Mouse (Mus musculus): ENCODE measurements around the gene Sorcs2. TPM values are rescaled to one million over a fixed set of nuclear protein-coding genes. Genes with fewer than 3 reads are reported as not detected.
"Not testable (repeated sequence)": the region's sequence is repeated elsewhere in the genome, so short reads cannot be mapped to it uniquely, and the experiment has no call there.

Sorcs2 gene
- total RNA-seq, 4 experiments from 2014 or later, result 46.9 to 54.4 (median 48.9) TPM

DNA sequence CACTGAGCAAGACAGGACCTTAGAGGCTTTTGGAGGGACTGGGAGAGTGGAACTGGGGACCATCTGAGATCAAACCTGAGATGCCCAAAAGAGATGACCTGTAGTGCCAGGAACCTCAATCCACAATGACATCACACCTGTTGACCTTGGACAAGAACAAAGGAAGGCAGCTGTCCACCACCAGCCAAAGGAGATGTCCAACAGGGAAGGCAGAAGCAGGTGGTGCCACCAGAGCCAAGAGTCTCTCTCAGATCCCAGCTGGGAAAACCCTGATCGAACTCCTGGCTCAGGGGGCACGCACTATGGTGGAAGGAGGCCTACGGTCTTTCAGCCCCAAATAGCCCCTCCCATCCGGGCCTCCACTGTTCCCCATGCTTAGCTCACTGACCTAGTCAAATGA lies 6.2 kb downstream of the Sorcs2 start:
- DNase-seq (ENCODE audit: low spot score in 2 of 2), result no peak

DNA sequence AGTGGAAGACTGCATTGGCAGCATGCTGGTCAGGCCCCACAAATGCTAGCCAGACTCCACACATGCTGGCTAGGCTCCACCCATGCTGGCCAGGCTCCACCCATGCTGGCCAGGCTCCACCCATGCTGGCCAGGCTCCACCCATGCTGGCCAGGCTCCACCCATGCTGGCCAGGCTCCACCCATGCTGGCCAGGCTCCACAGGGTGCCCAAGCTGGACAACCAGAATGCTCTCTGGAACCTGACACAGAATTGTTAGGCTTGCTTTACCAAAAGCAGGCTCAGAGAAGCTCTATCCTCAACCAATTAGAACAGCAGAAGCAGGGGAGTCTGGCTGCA lies 7.4 kb downstream of the Sorcs2 start:
- DNase-seq (ENCODE audit: low spot score in 2 of 2), result not testable (repeated sequence)

DNA sequence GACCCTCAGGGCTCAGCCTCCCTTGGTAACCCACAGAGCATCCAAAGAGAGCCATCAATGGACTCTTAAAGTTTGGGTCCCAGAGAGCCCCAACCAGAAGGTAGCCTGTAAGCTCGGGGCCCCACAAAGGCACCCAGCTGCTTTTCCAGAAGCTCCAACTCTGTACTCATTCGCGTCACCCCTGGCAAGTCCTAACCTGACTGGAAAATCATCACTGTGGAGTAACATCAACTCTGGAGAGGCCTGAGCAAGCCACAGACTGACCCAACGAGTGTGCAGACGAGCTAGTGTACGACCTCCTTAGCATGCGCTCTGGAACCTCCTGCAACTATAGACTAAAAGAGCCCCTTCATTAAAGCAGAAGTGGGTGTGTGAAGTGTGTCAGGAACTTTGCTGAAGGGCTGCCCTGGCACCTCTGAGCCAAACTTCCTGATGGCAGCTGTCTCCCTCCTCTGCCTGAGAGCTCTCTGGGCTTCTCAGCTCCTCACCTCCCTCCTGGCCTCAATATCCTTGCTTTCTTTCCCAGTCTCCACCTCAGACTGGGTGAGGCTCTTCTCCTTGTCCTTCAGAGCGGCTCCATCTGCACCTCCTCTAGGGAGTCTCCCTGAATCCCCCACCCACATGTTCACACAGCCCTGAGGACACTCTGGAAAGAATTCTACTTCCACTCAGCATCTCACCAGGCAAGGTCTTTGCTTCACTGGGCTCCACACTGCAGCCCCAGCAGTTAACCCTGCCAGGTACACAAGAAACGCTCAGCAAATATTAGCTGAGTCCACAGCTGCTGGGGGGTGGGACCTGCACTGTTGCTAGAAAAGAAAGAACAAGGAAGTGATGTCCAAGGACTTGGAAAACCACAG lies 8.0 kb downstream of the Sorcs2 start:
- DNase-seq (ENCODE audit: low spot score in 2 of 2), result no peak

DNA sequence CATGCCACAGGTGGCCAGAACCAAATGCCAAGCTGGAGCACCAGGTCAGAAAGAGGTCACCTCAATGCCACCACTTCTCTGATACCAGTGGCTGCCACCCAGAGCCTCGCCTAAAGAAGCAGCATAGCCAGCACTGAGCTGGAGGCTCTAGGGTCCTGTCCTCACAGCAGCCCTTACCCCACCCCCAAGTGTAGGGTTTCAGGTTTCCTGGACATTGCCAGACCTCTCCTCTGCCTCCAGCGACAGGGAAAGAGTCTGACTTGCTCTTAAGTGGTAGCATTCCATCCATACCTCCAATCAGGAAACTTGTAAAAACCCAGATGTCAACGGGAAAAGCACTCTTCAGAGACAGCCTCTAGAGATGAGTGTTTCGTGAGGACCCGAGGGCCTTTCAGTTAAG lies 12.9 kb downstream of the Sorcs2 start:
- no peak for DNase-seq (ENCODE audit: low spot score in 2 of 2)

DNA sequence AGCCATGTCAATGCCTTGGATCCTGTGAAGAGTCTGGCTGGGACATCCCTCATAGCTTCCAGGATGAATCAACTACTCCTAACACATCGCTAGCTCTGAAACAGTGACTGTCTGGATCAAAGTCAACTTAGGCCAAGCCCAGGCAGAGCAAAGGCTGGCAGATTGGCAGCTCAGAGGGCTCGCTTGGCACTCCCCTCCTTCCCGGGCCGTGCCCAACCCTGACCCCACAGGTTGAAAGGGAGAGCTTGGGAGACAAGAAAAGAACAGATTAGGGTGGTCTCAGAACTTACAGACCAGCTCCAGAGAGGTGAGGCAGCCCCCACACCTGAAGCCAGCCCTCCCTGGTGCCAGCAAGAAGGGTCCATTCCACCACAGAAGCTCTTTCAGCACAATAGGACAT lies 14.5 kb downstream of the Sorcs2 start:
- no peak for DNase-seq (ENCODE audit: low spot score in 2 of 2)

DNA sequence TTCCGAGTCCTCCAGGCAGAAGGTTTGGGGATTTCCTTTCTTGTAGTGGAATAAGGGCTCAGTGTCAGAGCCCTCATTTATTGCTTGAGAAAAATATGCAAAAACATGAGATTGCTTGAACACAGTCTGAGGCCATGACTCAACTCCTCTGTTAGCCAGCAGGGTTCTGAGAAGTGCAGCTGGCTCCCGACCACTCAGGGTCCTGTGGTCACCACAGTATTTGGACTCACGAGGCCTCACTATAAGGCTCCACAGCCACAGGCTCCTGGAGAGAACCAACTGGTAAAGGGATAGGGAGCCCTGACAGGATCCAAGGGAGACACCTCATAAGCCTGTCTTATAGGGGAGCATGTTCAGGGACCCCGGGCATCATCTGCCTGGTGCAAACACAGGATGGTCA lies 15.2 kb downstream of the Sorcs2 start:
- no peak for DNase-seq (ENCODE audit: low spot score in 2 of 2)

DNA sequence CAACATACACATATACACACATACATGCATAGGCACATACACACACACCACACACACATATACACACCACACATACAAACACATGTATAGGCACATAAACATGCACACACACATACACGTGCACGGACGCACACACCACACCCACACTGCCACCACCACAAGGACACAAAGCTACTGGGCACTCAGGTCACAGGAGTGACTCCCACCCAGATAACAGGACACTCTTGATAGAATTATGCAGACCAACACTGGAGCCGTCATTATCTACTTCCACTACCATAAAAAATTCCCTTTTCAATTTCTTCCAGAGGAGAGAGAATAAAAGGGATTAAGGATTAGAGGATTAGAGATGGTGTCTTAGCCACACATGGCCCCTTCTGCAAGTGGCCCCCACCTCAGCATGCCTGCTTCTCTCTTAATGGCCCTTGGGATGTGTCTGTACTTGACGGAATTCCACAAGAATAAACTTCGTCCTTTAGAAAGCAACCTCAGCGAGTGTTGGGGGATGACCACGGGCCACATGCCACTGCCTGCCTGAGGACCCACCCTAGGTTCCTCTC lies 15.7 kb downstream of the Sorcs2 start:
- no peak for DNase-seq (ENCODE audit: low spot score in 2 of 2)

DNA sequence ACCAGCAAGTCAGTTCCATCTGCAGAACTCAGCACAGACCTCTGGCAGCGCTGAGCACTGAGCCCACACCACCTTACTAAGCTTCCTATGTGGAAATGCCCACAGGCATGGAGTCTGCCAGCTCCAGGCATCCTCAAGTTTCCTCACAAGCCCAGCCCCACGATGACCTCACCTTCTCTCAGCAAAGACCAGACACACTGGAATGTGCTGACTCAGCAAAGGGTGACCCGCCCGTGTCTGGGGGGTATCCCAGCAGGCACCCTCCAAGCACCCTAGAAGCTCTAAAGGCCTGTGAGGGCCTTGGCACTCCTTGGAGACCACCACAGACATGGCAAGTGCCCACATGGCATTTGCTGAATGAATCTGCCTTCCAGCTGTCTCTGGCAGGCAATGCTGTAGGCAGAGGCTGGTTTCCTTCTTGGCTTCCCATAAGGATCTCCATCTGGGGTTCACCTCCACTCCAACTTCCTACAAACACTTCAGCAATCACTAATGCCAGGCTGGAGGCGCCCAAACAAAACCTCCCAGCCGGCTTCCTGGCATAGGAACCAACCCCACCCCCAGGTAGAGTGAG lies 17.9 kb downstream of the Sorcs2 start:
- peak in 1 of 2 experiments; percentile 36 for DNase-seq (ENCODE audit: low spot score in 2 of 2)

DNA sequence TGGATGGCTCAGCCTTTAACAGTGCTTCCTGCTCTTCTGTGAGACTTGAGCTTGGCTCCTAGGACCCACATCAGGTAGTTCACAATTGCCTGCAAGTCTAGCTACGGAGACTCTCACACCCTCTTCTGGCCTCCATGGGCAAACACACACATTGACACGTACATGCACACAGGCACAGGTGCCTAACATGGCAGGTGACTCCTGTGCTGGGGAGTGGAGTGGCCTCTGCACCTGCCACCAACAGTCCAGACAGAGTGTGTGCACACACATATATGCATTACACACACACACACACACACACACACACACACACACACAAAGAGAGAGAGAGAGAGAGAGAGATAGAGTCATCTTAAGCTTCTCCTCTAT lies 19.6 kb downstream of the Sorcs2 start:
- DNase-seq (ENCODE audit: low spot score in 2 of 2), result no peak

DNA sequence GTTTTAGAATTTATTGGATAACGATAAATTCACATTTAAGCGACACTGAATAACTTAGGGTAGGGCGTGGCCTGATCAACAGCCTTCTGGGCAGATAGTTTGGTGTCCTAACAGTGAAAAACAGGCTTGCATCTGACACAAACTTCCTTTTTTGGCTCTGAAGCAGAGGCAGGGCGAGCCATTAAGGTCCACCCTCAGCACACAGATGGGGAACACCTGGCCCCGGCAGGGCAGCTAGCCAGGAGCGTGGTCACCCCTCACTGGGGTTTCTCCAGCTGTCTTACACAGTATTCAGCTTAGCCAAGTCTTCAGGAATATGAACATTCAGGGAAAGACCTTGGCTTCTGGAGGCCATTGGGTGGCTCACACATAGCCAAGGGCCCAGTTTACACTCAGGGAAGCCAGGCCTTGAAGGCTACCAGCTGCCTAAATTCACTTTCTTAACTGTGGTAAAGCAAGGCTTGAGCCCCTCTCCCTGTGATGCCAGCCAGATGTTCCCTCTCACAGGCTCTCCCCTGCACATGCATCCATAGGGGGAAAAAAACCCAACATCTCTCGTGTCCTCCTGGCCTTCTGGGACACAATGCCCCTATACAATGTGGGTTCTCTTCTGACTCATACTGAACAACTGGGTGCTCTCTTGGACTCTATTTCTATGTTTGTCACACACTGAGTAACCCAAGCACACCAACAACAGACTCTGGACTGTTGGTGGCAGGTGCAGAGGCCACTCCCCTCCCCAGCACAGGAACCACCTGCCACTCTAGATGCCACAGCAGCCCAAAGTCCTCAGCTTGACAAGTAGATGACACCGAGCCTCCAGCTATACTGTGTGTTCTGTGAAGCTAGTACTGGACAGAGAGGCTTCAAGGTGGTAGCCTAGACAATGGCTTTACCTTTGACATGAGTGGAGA lies 20.2 kb downstream of the Sorcs2 start:
- DNase-seq (ENCODE audit: low spot score in 2 of 2), result no peak

DNA sequence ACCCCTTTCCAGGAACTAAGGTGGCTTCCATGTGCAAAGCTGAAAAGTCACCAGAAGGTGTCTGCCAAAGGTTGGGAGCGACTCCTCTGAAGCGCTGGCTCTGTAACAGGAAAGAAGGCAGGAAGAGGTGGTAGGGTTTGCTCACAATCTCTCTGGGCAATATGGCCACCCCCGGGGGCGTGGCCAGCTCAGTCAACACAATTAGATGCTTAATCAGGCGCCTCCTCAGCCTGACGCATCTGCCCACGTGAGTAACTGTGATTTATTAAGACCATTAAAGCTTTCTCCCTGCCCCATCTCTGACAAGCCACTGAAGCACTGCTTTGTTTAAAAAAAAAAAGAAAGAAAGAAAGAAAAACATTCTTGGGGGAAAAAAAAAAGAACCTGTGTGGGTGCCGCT lies 22.1 kb downstream of the Sorcs2 start:
- DNase-seq (ENCODE audit: low spot score in 2 of 2), result no peak

DNA sequence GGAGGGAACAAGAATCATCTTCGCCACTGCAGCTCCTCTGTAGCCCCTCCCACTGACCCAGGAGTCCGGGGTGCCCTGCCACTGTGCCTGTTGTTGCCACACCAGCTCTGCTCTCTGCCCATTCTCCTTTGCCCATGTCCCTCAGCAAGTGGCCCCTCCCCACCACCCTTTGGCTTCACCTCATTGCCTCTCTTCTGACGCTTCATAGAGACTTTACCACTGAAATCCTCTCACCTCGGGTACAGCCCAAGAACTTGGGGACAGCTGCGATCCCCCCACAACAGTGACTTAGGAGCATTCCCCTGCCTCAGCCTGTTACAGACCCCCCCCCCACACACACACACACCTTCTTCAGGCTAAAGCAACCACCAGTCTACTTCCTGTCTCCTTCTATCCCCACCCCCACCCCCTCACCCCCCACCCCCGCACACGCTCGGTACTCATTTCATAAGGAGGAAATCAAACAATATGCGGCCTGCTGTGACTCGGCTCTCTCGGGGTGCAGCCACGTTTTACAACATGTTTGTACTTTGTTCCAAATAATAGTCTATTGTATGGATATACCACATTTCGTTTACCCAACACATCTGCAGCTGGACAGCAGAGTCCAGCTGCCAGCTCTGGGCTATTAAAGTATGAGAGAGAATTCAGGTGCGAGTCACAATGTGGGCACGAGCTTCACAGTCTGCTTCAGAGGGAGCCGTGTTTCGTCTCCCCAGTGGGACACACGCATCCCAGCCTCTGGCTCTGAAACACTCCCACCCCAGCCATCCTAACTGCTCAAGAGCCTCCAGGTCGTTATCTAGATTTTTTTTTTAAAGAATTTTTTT lies 23.5 kb downstream of the Sorcs2 start:
- no peak for DNase-seq (ENCODE audit: low spot score in 2 of 2)

DNA sequence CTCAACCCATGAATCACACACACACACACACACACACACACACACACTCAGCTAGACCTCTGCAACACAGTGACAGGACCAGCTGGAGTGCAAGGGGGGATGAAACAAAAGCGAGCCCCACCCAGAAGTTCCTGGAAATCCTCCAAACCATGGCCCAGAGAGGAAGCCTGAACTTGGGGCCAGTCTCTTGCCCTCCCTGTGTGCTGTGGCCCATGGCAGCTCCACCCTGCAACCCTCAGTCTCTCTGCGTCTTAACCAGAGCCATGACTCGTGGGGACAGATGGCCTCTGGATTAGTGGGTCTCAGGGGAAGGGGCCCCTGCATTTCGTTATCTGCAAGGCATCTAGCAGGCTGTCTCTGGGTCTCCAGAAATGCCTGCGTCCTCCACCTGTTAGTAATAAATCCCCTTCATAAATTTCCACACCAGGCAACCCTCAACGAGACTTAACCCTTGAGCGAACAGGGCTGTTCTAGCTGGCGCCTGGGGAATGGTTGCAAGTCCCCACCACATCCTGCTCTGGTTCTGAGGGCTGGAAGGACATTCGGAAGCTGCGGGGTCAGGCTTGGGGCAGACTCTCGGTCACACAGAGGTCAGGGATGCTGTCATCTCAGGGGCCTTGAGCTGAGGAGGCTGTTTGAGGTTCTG lies 24.6 kb downstream of the Sorcs2 start:
- DNase-seq (ENCODE audit: low spot score in 2 of 2), result no peak

DNA sequence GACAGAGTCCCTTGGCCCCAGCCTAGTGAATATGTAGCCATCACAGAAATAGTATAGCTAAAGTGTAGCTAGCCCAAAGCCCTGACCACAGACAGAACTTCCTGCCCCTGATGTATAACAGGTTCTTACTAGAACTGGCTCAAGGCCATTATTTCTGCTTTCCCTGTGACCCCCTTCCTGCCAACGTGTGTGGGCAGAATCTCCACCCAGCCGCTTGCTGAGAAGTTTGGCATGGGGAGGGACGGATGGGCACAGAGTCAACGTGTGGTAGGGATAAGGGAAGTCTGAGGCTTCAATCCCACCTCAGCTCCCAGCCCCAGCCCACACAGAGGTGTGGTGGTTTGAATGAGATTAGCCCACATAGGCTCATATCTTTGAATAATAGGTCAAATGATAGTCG lies 26.2 kb downstream of the Sorcs2 start:
- DNase-seq (ENCODE audit: low spot score in 2 of 2), result no peak

DNA sequence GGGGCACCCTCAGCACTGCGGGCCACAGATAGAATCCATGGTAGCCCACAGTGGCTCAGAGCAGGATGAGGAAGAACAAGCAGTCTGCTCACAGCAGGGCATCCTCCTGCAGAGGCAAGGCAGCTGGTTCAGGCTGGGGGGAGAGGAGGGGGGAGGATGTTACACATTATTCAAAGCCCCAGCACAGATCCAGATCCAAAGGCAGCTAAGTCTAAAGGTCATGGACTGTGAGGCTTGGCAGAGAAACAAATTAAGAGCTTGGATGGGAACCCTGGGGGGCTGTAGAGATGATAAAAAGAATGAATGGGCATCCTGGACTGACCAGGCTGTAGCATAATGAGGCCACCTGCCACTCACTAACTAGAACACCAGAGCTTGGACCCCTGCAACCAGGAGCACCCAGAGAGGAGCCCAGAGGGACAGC lies 28.7 kb downstream of the Sorcs2 start:
- DNase-seq (ENCODE audit: low spot score in 2 of 2), result no peak

DNA sequence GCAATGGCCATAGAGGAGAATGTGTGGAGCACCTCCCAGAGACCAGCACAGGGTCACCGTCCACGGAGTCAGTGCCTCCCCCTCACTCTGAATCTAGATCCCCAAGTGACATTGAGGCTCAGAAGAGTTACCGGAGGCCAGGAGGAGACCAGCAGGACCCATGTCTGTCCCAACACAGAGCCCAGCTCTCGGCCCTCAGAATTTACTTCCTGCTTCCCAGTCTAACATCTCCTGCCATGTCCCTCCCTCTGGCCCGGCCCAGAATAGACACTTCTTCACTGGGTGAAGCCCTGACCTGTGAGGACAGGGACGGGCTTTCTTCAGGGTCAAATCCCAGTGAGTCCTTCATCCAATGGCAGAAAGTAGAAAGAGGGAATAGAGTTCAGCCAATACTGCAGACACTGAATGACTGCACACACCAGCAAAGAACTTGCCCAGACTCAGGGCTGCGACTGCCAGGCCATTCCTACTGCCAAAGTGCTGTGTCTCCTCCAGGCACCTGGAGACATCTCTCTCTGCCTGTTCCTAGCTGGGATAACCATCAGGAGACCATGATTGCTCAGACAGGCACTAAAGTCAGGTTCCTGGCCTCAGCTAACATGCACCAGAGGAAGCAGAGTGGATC lies 29.3 kb downstream of the Sorcs2 start:
- no peak for DNase-seq (ENCODE audit: low spot score in 2 of 2)

DNA sequence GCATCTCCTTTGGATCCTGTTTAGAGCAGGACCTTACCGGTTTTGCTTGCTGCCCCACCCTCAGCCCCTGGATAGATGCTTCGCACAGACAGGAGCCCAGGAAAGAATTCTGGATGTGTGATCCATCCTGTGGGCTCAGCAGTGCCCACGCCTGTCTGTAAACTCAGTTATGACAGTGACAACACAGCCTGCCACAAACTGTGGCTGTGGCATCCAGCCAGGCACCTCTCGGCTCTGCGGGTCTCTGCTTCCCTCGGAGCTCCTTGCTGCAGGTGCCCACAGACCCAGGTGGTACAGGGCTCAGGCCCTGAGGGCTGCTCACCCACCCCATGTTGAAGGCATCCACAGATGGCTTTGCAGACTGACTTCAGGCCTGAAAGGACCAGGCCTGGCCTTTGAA lies 30.0 kb downstream of the Sorcs2 start:
- peak in 1 of 2 experiments; percentile 46 for DNase-seq (ENCODE audit: low spot score in 2 of 2)

DNA sequence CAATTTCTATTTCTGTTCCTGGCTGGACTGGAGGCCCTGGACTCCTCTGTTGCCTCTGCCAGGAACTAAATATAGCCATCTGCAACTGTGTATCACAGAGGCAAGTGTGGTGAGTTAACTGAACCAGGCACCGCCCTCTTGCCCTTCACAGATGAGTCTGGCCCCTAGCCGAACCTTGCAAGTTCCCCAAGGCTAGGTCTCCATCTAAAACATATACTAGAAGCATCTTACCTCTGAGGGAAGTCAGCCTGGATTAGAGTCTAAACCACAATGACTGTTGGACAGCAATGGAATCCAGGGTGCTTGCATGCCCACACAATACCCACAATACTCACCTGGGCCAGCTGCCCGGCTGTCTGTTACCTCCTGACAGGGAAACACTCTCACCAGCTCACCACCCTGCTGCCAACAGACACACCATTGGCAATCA lies 30.7 kb downstream of the Sorcs2 start:
- no peak for DNase-seq (ENCODE audit: low spot score in 2 of 2)

DNA sequence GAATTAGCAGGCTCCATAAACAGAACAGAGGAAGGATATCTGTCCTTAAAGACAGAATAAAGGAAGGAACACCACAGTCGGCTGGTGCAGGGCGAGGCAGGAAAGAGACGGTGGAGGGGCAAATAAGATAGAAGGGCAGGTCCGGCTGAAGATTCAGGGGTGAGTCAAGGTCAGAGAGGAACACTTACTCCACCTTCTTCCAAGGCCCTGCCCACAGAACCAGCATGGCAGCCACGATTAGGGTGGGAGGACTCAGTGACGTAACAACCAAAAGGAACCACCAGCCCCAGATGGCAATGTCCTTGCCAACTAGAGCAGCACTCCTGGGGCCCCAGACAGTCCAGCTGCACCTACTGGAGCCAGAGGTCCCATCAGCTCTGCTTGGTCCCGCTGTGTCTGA lies 36.2 kb downstream of the Sorcs2 start:
- no peak for DNase-seq (ENCODE audit: low spot score in 2 of 2)

DNA sequence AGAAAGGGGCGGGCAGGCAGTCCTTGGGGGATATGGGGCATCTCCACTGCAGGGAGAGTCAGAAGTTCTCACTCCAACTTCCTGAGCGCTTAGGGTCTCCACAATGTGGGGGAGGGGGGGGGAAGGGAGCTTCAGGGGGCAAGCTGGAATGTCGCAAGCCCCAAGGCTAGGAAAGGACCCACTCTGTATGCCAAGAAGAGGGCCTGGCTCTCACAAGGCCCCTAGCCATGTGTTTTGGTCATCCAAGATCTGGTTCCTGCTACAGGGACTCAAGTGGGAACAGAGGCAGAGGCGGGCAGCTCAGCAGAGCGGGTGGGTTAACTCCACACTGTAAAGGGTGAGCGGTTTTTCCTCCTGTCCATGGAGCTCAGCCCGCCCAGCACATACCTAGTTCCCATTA lies 37.6 kb downstream of the Sorcs2 start:
- DNase-seq (ENCODE audit: low spot score in 2 of 2), result no peak
